Mouse (Mus musculus): Measurements from ENCODE around the gene Etv1. TPM values are rescaled to one million over a fixed set of nuclear protein-coding genes. Genes with fewer than 3 reads are reported as not detected.

The Etv1 gene
- total RNA-seq, 2 experiments from 2014 or later = 0.59 to 1.1 TPM

- no peak for ATAC-seq (ENCODE audit: poor library complexity, severe bottlenecking)
Measured at GRCm38 (mm10) chr12:38908947-38909346, 129.8 kb downstream of the Etv1 start.

All from megakaryocyte, adult 5-6 weeks (primary cell).